Mouse (Mus musculus) heart, embryonic 11.5 days (tissue): ENCODE measurements around the gene Ubac2. TPM values are rescaled to one million over a fixed set of nuclear protein-coding genes. Genes with fewer than 3 reads are reported as not detected.

Source experiments
- ATAC-seq: fragments of 200-750 bp; cut with Nextera tagmentation; replicated peaks from 2 replicates; pipeline ENCODE4 v1.8.0; 2017; ENCODE audit warnings: moderate library complexity; ENCODE audit not compliant: insufficient number of reproducible peaks, low FRiP score, low TSS enrichment
- H3K27ac ChIP-seq: fragments of 300-500 bp; sonication (generic); 2 replicates; pipeline ENCODE4 v1.5.1; 2014; ENCODE audit warnings: mild to moderate bottlenecking, low read depth, low read length
- H3K27me3 ChIP-seq: fragments of 300-500 bp; sonication (generic); 2 replicates; pipeline ENCODE4 v1.6.1; 2014; ENCODE audit warnings: mild to moderate bottlenecking, low read length, mixed read lengths; ENCODE audit not compliant: control insufficient read depth, insufficient read depth
- H3K36me3 ChIP-seq: fragments of 300-500 bp; sonication (generic); 2 replicates; pipeline ENCODE4 v1.6.1; 2014; ENCODE audit warnings: mild to moderate bottlenecking, low read length, moderate library complexity, mixed read lengths; ENCODE audit not compliant: control insufficient read depth, insufficient read depth
- H3K4me1 ChIP-seq: fragments of 300-500 bp; sonication (generic); 2 replicates; pipeline ENCODE4 v1.6.1; 2014; ENCODE audit warnings: low read length; ENCODE audit not compliant: control insufficient read depth, insufficient read depth
- H3K4me2 ChIP-seq: fragments of 300-500 bp; sonication (generic); 2 replicates; pipeline ENCODE4 v1.6.1; 2014; ENCODE audit warnings: mild to moderate bottlenecking, moderate library complexity
- H3K4me3 ChIP-seq: fragments of 300-500 bp; sonication (generic); 2 replicates; pipeline ENCODE4 v1.5.1; 2014; ENCODE audit warnings: low read depth, low read length
- H3K9ac ChIP-seq: fragments of 300-500 bp; sonication (generic); 2 replicates; pipeline ENCODE4 v1.6.1; 2014; ENCODE audit warnings: mild to moderate bottlenecking, low read depth, low read length, moderate library complexity
- H3K9me3 ChIP-seq: fragments of 300-500 bp; sonication (generic); replicated peaks from 2 replicates; pipeline ENCODE4 v1.6.1; 2016; ENCODE audit warnings: low read length; ENCODE audit not compliant: control insufficient read depth
- WGBS: fragments of 180-500 bp; shearing (Covaris S2); extraction: QIAGEN DNeasy Blood & Tissue Kit; methylation state at CpG from one replicate; pipeline ENCODE4 v1.1.7; 2014; ENCODE audit not compliant: insufficient replicate concordance; 5-methylcytosine and 5-hydroxymethylcytosine counted together
- polyA plus RNA-seq: library from polyadenylated mRNA; unstranded; fragments of >200 nt; fragmentation: Nextera tagmentation; extraction: Ambion mirVana; gene quantifications from 2 replicates; pipeline ENCODE4 v1.2.1, GENCODE M21; 2014

Ubac2 gene
- polyA plus RNA-seq, 1 experiment from 2014 or later = 63.4 TPM

DNA sequence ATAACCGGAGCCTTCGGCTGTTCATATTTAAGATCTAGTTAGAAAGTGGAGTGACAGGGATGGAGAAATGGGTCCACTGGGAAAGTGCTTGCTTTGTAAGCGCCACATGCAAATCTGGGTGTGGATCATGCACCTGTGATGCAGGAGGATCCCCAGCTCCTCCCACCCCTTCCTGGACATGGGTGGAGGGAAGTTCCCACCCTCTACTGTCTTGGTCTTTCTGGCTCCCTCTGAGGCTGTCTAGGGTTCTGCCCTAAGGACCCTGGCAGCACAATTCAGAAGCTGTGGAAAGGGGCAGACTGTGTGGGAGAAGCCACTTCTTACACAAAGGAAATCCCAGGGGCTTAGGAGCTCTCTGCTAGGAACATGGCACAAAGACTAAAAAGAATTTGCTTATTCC, 53.2 kb downstream of the Ubac2 start:
- no peak overlapping the region for H3K4me2 ChIP-seq
- no peak overlapping the region for H3K9ac ChIP-seq
- H3K4me3 ChIP-seq = no peak overlapping the region
- no peaks in the 10 kb centered on the region; the same call in 1 of the 2 replicates for H3K9me3 ChIP-seq
- ATAC-seq = no peak
- WGBS = 93% methylated on average over 3 of the region's 3 CpGs
- no peak overlapping the region for H3K27ac ChIP-seq
- peaks cover 3% of the 10 kb centered on the region; the same call in 1 of the 2 replicates for H3K36me3 ChIP-seq
- no peaks in the 10 kb centered on the region for H3K27me3 ChIP-seq
- H3K4me1 ChIP-seq = peaks cover 14% of the 10 kb centered on the region; the same call in 1 of the 2 replicates

GRCm38 (mm10) chr14:121932180-121932579, 53.8 kb downstream of the Ubac2 start:
- Histone ChIP-seq H3K27me3 (no peaks in the 10 kb centered on the region), H3K4me1 (peaks cover 14% of the 10 kb centered on the region; the same call in 1 of the 2 replicates), H3K4me3 (no peak overlapping the region), H3K36me3 (peaks cover 3% of the 10 kb centered on the region; the same call in 1 of the 2 replicates), H3K9ac (no peak overlapping the region), H3K27ac (no peak overlapping the region), H3K9me3 (no peaks in the 10 kb centered on the region; the same call in 1 of the 2 replicates), H3K4me2 (no peak overlapping the region)
- ATAC-seq = no peak
- WGBS = 85% methylated on average over 4 of the region's 4 CpGs

DNA sequence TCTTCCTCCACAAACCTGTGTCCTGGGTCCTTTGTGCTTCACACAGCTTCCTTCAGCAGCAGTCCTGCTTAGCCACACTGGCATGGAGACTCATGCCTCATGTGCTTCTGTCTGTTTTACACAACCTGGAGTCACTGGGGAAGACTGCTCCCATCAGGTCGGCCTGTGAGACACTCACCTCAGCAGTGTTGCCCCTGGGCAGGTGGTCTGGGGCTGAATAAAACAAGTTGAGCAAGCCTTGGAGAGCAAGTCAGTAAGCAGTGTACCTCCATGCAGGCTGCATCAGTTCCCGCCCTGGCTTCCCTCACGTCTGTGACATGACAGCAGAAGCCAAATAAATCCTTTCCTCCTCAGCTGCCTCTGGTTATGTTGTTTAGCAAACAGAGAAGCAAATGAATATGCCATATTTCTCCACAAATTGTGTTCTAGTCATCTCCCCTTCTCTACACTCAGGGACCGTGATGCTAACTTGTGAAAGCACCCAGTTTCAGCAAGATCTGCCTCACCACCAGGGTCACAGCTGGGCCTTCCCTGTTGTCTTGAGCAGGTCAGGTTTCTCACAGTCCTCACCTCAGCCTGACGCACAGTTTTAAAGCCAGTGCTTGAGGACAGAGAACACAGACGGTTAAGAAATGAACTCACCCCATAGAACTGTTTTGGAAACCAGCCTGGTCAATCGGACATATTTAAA, 55.6 kb downstream of the Ubac2 start:
- WGBS = 88% methylated on average over 7 of the region's 7 CpGs
- H3K27me3 ChIP-seq = no peaks in the 10 kb centered on the region
- H3K4me3 ChIP-seq = no peak overlapping the region
- peaks cover 12% of the 10 kb centered on the region; the same call in 1 of the 2 replicates for H3K4me1 ChIP-seq
- no peak overlapping the region for H3K4me2 ChIP-seq
- H3K27ac ChIP-seq = no peak overlapping the region
- peaks cover 3% of the 10 kb centered on the region; the same call in 1 of the 2 replicates for H3K36me3 ChIP-seq
- no peaks in the 10 kb centered on the region; the same call in 1 of the 2 replicates for H3K9me3 ChIP-seq
- no peak for ATAC-seq
- no peak overlapping the region for H3K9ac ChIP-seq

- no peak for ATAC-seq
- Histone ChIP-seq H3K9me3 (no peaks in the 10 kb centered on the region; the same call in 1 of the 2 replicates), H3K36me3 (peaks cover 3% of the 10 kb centered on the region; the same call in 1 of the 2 replicates), H3K27me3 (no peaks in the 10 kb centered on the region), H3K4me2 (no peak overlapping the region), H3K4me1 (peaks cover 13% of the 10 kb centered on the region; the same call in 1 of the 2 replicates), H3K27ac (no peak overlapping the region), H3K9ac (no peak overlapping the region), H3K4me3 (no peak overlapping the region)
- WGBS = 75% methylated on average over 5 of the region's 5 CpGs
Measured at GRCm38 (mm10) chr14:121934597-121934946, 56.2 kb downstream of the Ubac2 start.

DNA sequence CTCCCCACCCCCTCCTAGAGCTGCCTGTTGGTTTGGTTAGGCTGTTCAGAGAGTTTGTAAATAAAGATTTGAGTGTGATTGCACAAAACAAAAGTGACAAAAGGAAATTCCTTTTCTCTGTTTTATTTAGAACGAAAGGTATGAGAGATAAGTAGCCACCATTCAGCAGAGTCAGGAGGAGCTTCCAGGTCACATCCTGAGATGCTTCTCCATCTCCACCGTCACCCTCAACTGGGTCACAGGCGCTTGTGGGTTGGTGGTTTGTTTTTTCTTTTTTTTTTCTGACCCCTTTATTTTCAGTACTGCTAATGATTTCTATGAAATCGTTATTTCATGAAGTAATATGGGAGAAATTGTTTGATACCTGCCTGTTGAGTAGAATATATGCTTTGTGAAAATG, 57.9 kb downstream of the Ubac2 start:
- Histone ChIP-seq H3K9ac (no peak overlapping the region), H3K4me2 (no peak overlapping the region), H3K4me3 (no peak overlapping the region), H3K9me3 (no peaks in the 10 kb centered on the region; the same call in 1 of the 2 replicates), H3K4me1 (peaks cover 10% of the 10 kb centered on the region; the same call in 1 of the 2 replicates), H3K36me3 (peaks cover 3% of the 10 kb centered on the region; the same call in 1 of the 2 replicates), H3K27me3 (no peaks in the 10 kb centered on the region), H3K27ac (no peak overlapping the region)
- no peak for ATAC-seq
- WGBS = 88% methylated on average over 4 of the region's 4 CpGs

- peaks cover 3% of the 10 kb centered on the region; the same call in 1 of the 2 replicates for H3K36me3 ChIP-seq
- H3K27ac ChIP-seq = no peak overlapping the region
- no peak for ATAC-seq
- WGBS = 62% methylated on average over 8 of the region's 8 CpGs
- no peak overlapping the region for H3K4me2 ChIP-seq
- H3K27me3 ChIP-seq = no peaks in the 10 kb centered on the region
- H3K9me3 ChIP-seq = no peaks in the 10 kb centered on the region; the same call in 1 of the 2 replicates
- no peak overlapping the region for H3K9ac ChIP-seq
- H3K4me3 ChIP-seq = no peak overlapping the region
- H3K4me1 ChIP-seq = peaks cover 6% of the 10 kb centered on the region; the same call in 1 of the 2 replicates
Measured at GRCm38 (mm10) chr14:121936856-121937255, 58.4 kb downstream of the Ubac2 start.

DNA sequence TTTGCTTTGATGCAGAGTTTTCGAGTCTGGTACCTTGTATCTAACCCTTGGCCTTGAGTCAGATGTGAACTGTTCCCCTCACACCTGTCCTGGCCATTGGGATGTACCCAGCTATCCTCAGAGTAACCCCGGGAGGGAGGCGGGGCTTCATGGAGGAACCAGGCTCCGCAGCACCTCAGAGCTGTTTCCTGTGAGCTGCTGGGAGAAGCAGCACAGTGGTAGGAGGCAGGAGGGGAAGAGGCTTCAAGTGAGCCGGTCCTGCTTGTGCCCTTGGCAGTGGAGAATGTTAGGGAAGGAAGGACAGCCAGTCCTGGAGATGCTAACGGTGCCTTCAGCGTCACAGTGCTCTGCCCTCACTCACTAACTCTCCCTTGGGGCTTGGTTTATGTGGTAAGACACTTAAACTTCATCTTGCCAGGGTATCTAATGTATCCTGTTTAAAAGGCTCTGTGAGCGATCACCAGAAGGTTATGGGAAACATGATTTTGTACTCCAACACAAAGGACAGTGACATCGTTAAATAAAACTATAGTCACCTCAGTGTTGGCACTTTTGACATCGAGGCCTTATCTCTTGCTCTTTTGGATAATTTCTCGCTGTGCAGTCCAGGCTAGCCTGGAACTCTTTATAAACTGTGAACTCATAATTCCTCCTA, 59.3 kb downstream of the Ubac2 start:
- 76% methylated on average over 11 of the region's 11 CpGs for WGBS
- H3K4me2 ChIP-seq = no peak overlapping the region
- peaks cover 6% of the 10 kb centered on the region; the same call in 1 of the 2 replicates for H3K4me1 ChIP-seq
- H3K27me3 ChIP-seq = no peaks in the 10 kb centered on the region
- H3K36me3 ChIP-seq = peaks cover 3% of the 10 kb centered on the region; the same call in 1 of the 2 replicates
- H3K9me3 ChIP-seq = no peaks in the 10 kb centered on the region; the same call in 1 of the 2 replicates
- ATAC-seq = no peak
- H3K4me3 ChIP-seq = no peak overlapping the region
- H3K27ac ChIP-seq = no peak overlapping the region
- no peak overlapping the region for H3K9ac ChIP-seq

DNA sequence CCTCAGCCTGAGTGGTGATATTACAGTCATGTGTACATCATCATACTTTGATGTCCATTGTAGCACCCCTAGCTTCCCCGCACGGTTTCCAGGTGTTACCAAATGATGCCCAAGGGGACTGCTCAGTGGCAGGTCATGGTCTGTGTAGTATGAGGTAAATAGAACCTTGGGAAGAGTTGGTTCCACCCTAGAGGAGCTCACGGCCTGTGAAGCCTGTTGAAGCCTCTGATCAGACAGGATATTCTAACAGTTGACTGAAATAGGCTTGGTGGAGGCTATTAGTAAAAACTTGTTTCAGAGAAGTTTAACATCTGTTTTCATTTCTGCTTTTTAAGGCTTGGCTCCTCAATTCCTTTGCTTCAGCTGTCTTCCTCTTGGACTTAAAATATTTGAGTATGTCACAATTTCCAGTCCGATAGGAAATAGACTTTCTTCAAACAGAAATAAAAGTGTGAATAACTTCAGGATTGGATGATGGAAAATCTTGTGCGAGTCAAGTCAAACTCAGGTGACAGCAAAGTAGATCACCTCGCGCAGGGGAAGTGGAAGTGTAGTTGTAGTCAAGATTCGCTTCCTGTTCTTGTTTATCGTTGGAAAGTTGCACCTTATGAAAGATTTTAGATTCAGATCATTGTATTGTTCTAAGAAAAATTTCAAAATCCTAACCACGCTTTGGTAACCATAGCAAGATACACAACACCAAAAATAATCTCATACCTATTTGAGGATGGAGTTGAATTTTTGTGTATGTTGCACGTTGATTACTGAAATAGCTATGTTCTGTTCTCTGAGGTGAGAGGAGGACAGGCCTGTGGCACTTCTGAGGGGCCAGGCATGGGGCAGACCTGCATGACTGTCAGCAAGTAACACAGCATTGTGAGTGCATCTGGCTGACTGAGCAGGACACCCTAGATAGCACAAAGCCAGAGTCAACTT, 60.1 kb downstream of the Ubac2 start:
- Histone ChIP-seq H3K9ac (no peak overlapping the region), H3K9me3 (no peaks in the 10 kb centered on the region; the same call in 1 of the 2 replicates), H3K4me3 (no peak overlapping the region), H3K36me3 (peaks cover 3% of the 10 kb centered on the region; the same call in 1 of the 2 replicates), H3K4me2 (no peak overlapping the region; the same call in 1 of the 2 replicates), H3K4me1 (peaks cover 6% of the 10 kb centered on the region; the same call in 1 of the 2 replicates), H3K27ac (no peak overlapping the region), H3K27me3 (no peaks in the 10 kb centered on the region)
- ATAC-seq = no peak
- 78% methylated on average over 11 of the region's 11 CpGs for WGBS
